Mouse (Mus musculus) lung, embryonic 14.5 days (tissue): ENCODE measurements around the gene Maats1. TPM values are rescaled to one million over a fixed set of nuclear protein-coding genes. Genes with fewer than 3 reads are reported as not detected.

ENCODE experiments used
- ATAC-seq: fragments of 200-750 bp; cut with Nextera tagmentation; 2 replicates; pipeline ENCODE4 v1.8.0; 2017; ENCODE audit warnings: mild to moderate bottlenecking, moderate TSS enrichment, moderate library complexity; ENCODE audit not compliant: insufficient read depth
- DNase-seq: peaks from one replicate; pipeline ENCODE4 v3.0.0-alpha.2; 2015
- H3K27ac ChIP-seq: fragments of 300-500 bp; sonication (generic); 2 replicates; pipeline ENCODE4 v1.5.1; 2014; ENCODE audit warnings: low read depth, mild to moderate bottlenecking, moderate library complexity
- H3K27me3 ChIP-seq: fragments of 300-500 bp; sonication (generic); 2 replicates; pipeline ENCODE4 v1.6.1; 2014; ENCODE audit warnings: low read length, control low read depth; ENCODE audit not compliant: insufficient read depth
- H3K36me3 ChIP-seq: fragments of 300-500 bp; sonication (generic); 2 replicates; pipeline ENCODE4 v1.6.1; 2014; ENCODE audit warnings: control low read depth; ENCODE audit not compliant: insufficient read depth
- H3K4me1 ChIP-seq: fragments of 300-500 bp; sonication (generic); 2 replicates; pipeline ENCODE4 v1.6.1; 2014; ENCODE audit warnings: antibody characterized with exemption, control low read depth; ENCODE audit not compliant: insufficient read depth
- H3K4me2 ChIP-seq: fragments of 300-500 bp; sonication (generic); 2 replicates; pipeline ENCODE4 v1.6.1; 2014; ENCODE audit warnings: mild to moderate bottlenecking
- H3K4me3 ChIP-seq: fragments of 300-500 bp; sonication (generic); 2 replicates; pipeline ENCODE4 v1.5.1; 2014; ENCODE audit warnings: low read depth, low read length
- H3K9ac ChIP-seq: fragments of 300-500 bp; sonication (generic); 2 replicates; pipeline ENCODE4 v1.6.1; 2014
- H3K9me3 ChIP-seq: fragments of 300-500 bp; sonication (generic); 2 replicates; pipeline ENCODE4 v1.6.1; 2016; ENCODE audit warnings: low read depth, low read length, control low read depth
- CTCF ChIP-seq: IDR thresholded peaks from 2 replicates; pipeline ENCODE4 v1.5.1; 2016; ENCODE audit warnings: antibody characterized with exemption, low read depth
- whole genome bisulfite sequencing: fragments of 180-500 bp; shearing (Covaris S2); extraction: QIAGEN DNeasy Blood & Tissue Kit; methylation state at CpG from one replicate; pipeline ENCODE4 v1.1.7; 2014; 5-methylcytosine and 5-hydroxymethylcytosine counted together
- polyA plus RNA-seq: library from polyadenylated mRNA; unstranded; fragments of >200 nt; fragmentation: Nextera tagmentation; extraction: Ambion mirVana; gene quantifications from 2 replicates; pipeline ENCODE4 v1.2.1, GENCODE M21; 2014

Maats1 gene
- polyA plus RNA-seq, 1 experiment from 2014 or later = 0.12 TPM

DNA sequence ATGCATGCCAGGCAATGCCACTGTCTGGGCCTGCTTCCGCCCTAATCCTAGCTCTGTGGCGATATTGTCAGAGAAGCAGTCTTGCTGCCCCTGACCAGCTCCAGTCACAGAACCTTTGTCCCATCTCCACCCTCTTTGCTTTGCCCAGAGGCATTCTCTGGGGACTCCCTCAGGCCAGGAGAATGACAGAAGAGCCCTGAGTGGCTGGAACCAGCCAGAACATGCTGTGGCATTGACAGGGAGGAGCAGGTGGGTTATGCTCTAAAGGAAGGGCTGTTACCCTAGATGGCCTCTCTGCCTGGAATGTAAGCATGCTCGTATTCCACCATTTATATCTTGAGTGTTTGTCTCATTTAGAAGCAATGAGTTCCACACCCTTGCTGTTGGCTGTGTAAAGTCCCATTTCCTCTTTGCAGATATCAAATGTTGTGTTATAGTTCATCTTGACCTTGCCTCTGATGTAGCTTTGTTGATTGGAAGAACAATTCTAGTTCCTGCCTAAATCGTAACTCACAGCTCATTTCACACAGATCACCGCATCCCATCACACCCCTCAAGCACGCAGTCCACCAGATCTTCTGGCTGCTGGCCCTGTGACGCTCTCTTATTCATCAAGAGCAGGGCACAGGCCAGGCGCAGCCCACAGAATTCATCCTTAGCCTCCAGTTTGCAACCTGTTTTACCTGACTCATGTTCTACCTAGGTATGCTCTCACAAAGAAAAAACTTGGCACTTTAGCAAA is 28.9 kb upstream of the Maats1 start:
- no peak for TF ChIP-seq CTCF
- no peak for ATAC-seq
- no peak overlapping the region for H3K4me2 ChIP-seq
- H3K4me1 ChIP-seq = no peaks in the 10 kb centered on the region
- H3K36me3 ChIP-seq = no peaks in the 10 kb centered on the region
- no peak overlapping the region for H3K4me3 ChIP-seq
- no peak overlapping the region for H3K27ac ChIP-seq
- WGBS = 64% methylated on average over 8 of the region's 8 CpGs
- no peaks in the 10 kb centered on the region for H3K9me3 ChIP-seq
- no peaks in the 10 kb centered on the region for H3K27me3 ChIP-seq
- no peak for DNase-seq
- H3K9ac ChIP-seq = no peak overlapping the region

DNA sequence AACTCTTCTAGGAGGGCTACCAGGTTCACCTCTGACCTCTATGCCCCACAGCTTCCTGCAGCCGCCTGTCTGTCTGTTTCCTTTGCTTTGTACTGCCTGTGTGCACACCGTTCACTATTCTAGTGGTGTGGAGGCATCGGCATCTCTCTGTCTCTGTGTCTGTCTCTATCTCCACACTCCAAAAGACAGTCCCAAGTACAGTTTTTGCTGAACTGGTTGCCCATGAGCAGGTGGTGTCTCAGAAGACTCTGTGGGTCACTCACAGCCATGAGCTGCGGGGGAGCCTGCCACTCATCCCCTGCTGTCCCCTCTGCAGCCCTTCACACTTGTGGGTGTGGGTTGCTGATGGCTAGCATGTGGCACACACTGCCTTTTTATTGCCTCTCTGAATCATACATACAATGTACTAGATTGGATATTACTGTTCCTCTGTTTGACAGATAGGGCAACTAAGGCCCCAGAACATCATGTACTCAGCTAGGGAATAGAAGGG is 28.1 kb upstream of the Maats1 start:
- H3K4me2 ChIP-seq = no peak overlapping the region
- H3K4me1 ChIP-seq = no peaks in the 10 kb centered on the region
- 68% methylated on average over 4 of the region's 4 CpGs for WGBS
- no peak for TF ChIP-seq CTCF
- no peak for DNase-seq
- no peak overlapping the region for H3K27ac ChIP-seq
- no peak for ATAC-seq
- no peak overlapping the region for H3K9ac ChIP-seq
- H3K9me3 ChIP-seq = no peaks in the 10 kb centered on the region
- no peaks in the 10 kb centered on the region for H3K27me3 ChIP-seq
- no peak overlapping the region for H3K4me3 ChIP-seq
- H3K36me3 ChIP-seq = no peaks in the 10 kb centered on the region

GRCm38 (mm10) chr16:38369431-38369830 is 27.5 kb upstream of the Maats1 start:
- 85% methylated on average over 8 of the region's 8 CpGs for WGBS
- Histone ChIP-seq H3K36me3 (no peaks in the 10 kb centered on the region), H3K27me3 (no peaks in the 10 kb centered on the region), H3K27ac (no peak overlapping the region), H3K4me1 (no peaks in the 10 kb centered on the region), H3K9ac (no peak overlapping the region), H3K4me2 (no peak overlapping the region), H3K9me3 (no peaks in the 10 kb centered on the region), H3K4me3 (no peak overlapping the region)
- no peak for ATAC-seq
- TF ChIP-seq CTCF = no peak
- DNase-seq = no peak

DNA sequence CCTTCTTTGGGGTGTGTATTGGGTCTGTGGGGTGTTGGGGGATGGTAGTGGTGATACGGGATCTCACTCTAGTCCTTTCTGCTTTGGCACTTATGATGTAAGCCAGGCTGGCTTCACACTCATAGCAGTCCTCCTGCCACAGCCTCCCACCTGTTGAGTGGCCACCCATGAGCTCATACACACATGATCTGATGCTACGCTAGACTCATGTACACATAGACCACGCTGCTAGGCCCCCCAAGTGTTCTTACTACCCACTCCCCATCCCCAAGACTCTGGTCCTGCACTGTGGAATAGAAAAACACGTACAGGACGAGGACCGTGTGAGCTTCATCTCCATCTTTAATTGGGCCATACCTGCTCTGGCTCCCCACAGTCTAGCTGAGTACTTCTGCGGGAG is 27.1 kb upstream of the Maats1 start:
- Histone ChIP-seq H3K4me1 (no peaks in the 10 kb centered on the region), H3K9me3 (no peaks in the 10 kb centered on the region), H3K4me2 (no peak overlapping the region), H3K27me3 (no peaks in the 10 kb centered on the region), H3K27ac (no peak overlapping the region), H3K36me3 (no peaks in the 10 kb centered on the region), H3K9ac (no peak overlapping the region), H3K4me3 (no peak overlapping the region)
- 81% methylated on average over 7 of the region's 7 CpGs for WGBS
- TF ChIP-seq CTCF = no peak
- ATAC-seq (no peak), DNase-seq (no peak)

DNA sequence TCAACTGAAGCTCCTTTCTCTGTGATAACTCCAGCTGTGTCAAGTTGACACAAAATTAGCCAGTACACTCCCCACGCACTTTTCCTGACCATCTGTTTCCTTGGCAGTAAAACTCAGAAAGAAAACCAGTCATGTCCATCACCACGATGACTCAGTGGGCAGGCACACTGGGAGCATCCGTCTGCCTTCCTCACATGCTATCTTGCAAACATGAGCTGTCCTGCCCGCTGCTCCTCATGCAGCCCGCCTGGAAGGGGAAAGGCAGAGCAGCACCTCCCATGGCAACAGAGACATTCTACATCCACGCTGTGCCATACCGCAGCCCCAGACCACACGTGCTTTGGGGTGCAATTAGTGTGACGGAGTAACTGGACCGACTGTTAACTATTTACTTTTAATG is 26.4 kb upstream of the Maats1 start:
- WGBS = 66% methylated on average over 10 of the region's 10 CpGs
- H3K27me3 ChIP-seq = no peaks in the 10 kb centered on the region
- H3K4me2 ChIP-seq = no peak overlapping the region
- no peaks in the 10 kb centered on the region for H3K36me3 ChIP-seq
- H3K27ac ChIP-seq = no peak overlapping the region
- no peaks in the 10 kb centered on the region for H3K9me3 ChIP-seq
- no peak overlapping the region for H3K4me3 ChIP-seq
- H3K4me1 ChIP-seq = no peaks in the 10 kb centered on the region
- ATAC-seq = no peak
- TF ChIP-seq CTCF = no peak
- no peak overlapping the region for H3K9ac ChIP-seq
- no peak for DNase-seq

DNA sequence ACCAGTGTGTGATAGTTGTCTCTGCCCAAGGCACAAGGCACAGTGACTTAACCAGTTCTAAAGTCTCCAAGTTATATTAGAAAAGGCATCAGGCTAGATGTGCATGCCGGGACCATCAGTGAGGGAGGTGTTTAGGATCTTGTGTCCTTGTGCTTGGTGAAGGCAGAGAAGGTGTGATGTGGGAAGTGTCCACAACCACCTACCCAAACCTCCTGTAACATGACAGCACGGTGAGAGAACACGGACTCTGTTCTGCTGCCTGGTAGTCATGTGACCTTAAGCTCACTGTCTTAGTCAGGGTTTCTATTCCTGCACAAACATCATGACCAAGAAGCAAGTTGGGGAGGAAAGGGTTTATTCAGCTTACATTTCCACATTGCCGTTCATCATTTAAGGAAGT is 24.3 kb upstream of the Maats1 start:
- Histone ChIP-seq H3K36me3 (no peaks in the 10 kb centered on the region), H3K27me3 (no peaks in the 10 kb centered on the region), H3K4me2 (no peak overlapping the region), H3K4me1 (peaks cover 5% of the 10 kb centered on the region; the same call in 1 of the 2 replicates), H3K9ac (no peak overlapping the region), H3K4me3 (no peak overlapping the region), H3K9me3 (no peaks in the 10 kb centered on the region), H3K27ac (no peak overlapping the region)
- ATAC-seq (no peak), DNase-seq (no peak)
- no peak for TF ChIP-seq CTCF
- 78% methylated on average over 4 of the region's 4 CpGs for WGBS

GRCm38 (mm10) chr16:38365390-38365789 is 23.4 kb upstream of the Maats1 start:
- Histone ChIP-seq H3K4me3 (no peak overlapping the region), H3K27ac (no peak overlapping the region)

More at GRCm38 (mm10) chr16:38365390-38365789, 23.4 kb upstream of the Maats1 start:
- Histone ChIP-seq H3K9ac (no peak overlapping the region), H3K27me3 (no peaks in the 10 kb centered on the region), H3K9me3 (no peaks in the 10 kb centered on the region), H3K4me2 (no peak overlapping the region), H3K36me3 (no peaks in the 10 kb centered on the region), H3K4me1 (peaks cover 5% of the 10 kb centered on the region; the same call in 1 of the 2 replicates)
- DNase-seq (no peak), ATAC-seq (no peak)
- 83% methylated on average over 10 of the region's 10 CpGs for WGBS
- no peak for TF ChIP-seq CTCF
